Comparison of ENCODE assay signal across 29 mouse cellular contexts in the genomic region with DNA sequence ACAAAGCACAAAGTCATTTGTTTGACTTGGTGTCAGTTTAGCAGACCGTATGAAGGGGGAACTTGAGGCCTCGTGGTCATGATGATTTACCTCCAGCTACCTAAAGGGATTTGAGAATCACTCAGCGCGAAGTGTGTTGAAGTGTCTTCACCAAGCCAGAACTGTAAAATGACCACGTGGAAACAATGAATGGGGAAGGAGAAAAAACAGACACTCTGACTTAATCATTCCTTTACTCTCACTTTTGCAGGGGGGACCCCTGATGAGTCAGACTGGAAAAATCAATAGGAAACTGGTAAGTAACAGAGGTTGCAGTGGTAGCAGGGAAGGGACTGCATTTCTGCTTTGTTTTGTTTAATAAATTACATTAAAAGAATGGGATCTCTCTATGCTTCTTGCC. TPM values are rescaled to one million over a fixed set of nuclear protein-coding genes. Genes with fewer than 3 reads are reported as not detected.
DNase-seq lines count a peak whose midpoint lies in the region; ATAC-seq and TF ChIP-seq lines count a peak whose summit lies in the region.
"Had no signal": no experiment of that assay in that cellular context is flagged by ENCODE, and none has a peak within 500 bp of the region (broad histone marks: within the 10 kb centered on the region; RNA-seq: fewer than 3 reads in every experiment).

No protein-coding gene starts in this region.

- H3K4me1 ChIP-seq in heart, embryonic 10.5 days: no peaks in the 10 kb centered on the region
- peaks cover 18 to 50% of the 10 kb centered on the region in 2 experiments for H3K4me1 ChIP-seq in CH12.LX (ENCODE audit: control insufficient read depth in 1 of 2, insufficient read depth in 2 of 2)
- no peaks in the 10 kb centered on the region for H3K4me1 ChIP-seq in liver, embryonic 12.5 days
- H3K4me1 ChIP-seq: heart, embryonic 15.5 days; hindbrain, embryonic 12.5 days; kidney, embryonic 15.5 days; liver, embryonic 13.5 days; neural tube, embryonic 15.5 days had no signal

- H3K4me2 ChIP-seq in CH12.LX (ENCODE audit: insufficient read depth, low read depth, poor library complexity, severe bottlenecking): peak overlapping the region; percentile 97
- H3K4me2 ChIP-seq in liver, embryonic 12.5 days: no peak overlapping the region
- H3K4me2 ChIP-seq: heart, embryonic 15.5 days; hindbrain, embryonic 12.5 days; kidney, embryonic 15.5 days; liver, embryonic 13.5 days; neural tube, embryonic 15.5 days had no signal

- no peak for ATAC-seq in erythroid progenitor cell, adult 5-6 weeks (replicated peaks; ENCODE audit: low FRiP score, poor library complexity, severe bottlenecking)
- ATAC-seq in liver, embryonic 12.5 days: no peak
- ATAC-seq: forebrain, embryonic 14.5 days; hindbrain, postnatal 0 days; intestine, postnatal 0 days; lung, postnatal 0 days had no signal

- 0 out of 2 replicates have a peak overlapping the region, but pooled peaks have one; percentile 40 for H3K9ac ChIP-seq in CH12.LX (ENCODE audit: insufficient read depth, low read depth)
- H3K9ac ChIP-seq in liver, embryonic 12.5 days: no peak overlapping the region
- H3K9ac ChIP-seq: heart, embryonic 15.5 days; hindbrain, embryonic 12.5 days; kidney, embryonic 15.5 days; liver, embryonic 13.5 days; neural tube, embryonic 15.5 days had no signal

- no peak overlapping the region for H3K4me3 ChIP-seq in heart, embryonic 10.5 days
- H3K4me3 ChIP-seq in CH12.LX (replicated peaks in 1 of 3; ENCODE audit: low read depth in 2 of 3, low read length in 2 of 3, poor library complexity in 1 of 3): no peak overlapping the region
- no peak overlapping the region for H3K4me3 ChIP-seq in liver, embryonic 12.5 days
- H3K4me3 ChIP-seq: heart, embryonic 15.5 days; hindbrain, embryonic 12.5 days; kidney, embryonic 15.5 days; liver, embryonic 13.5 days; neural tube, embryonic 15.5 days had no signal

- in situ Hi-C loops in CH12.LX (cut with MboI; ENCODE audit: low pct_ligation_motif_present, low pct_unique_long_range_greater_than_20kb, low sequenced_read_pairs): no loop called here

- H3K27ac ChIP-seq in heart, embryonic 10.5 days: no peak overlapping the region
- H3K27ac ChIP-seq in CH12.LX (ENCODE audit: insufficient read depth, low read depth): peak overlapping the region; percentile 58
- H3K27ac ChIP-seq in liver, embryonic 12.5 days: no peak overlapping the region
- H3K27ac ChIP-seq: heart, embryonic 15.5 days; hindbrain, embryonic 12.5 days; hindbrain, postnatal 0 days; kidney, embryonic 15.5 days; liver, embryonic 13.5 days; macrophage; neural tube, embryonic 15.5 days had no signal

- peak; percentile 28 for DNase-seq in heart, embryonic 10.5 days (ENCODE audit: low spot score)
- DNase-seq in heart, adult 18-20 months: no peak
- DNase-seq in A20 (ENCODE audit: low read depth, low spot score) (peak; percentile 58), CH12.LX (ENCODE audit: extremely low read depth) (peak; percentile 95)
- DNase-seq in induced T-regulatory cell, adult 2 months (ENCODE audit: low read depth): peak; percentile 74
- no peak for DNase-seq in kidney, adult 8-10 months
- DNase-seq: adrenal gland, postnatal 10 days; cerebellum, adult 8-10 months; cerebellum, postnatal 25 days; gastrocnemius, postnatal 25 days; kidney, postnatal 25 days; left cerebral cortex, postnatal 4 days; liver, embryonic 13.5 days; lung, adult 18-20 months; midbrain, embryonic 14.5 days; retina, postnatal 1 day; right cerebral cortex, postnatal 14 days; thymus, postnatal 14 days had no signal

- 0 out of 2 replicates have a peak, but pooled peaks have one; percentile 23 for TF ChIP-seq POLR2A in CH12.LX (IDR thresholded peaks at IDR 0.05; ENCODE audit: low read depth, low read length)

- no peaks in the 10 kb centered on the region for H3K27me3 ChIP-seq in heart, embryonic 10.5 days (ENCODE audit: insufficient read depth, poor library complexity, severe bottlenecking)
- no peaks in the 10 kb centered on the region for H3K27me3 ChIP-seq in CH12.LX (replicated peaks)
- no peaks in the 10 kb centered on the region for H3K27me3 ChIP-seq in liver, embryonic 12.5 days (replicated peaks)
- H3K27me3 ChIP-seq: heart, embryonic 15.5 days; hindbrain, embryonic 12.5 days; kidney, embryonic 15.5 days; liver, embryonic 13.5 days; neural tube, embryonic 15.5 days had no signal

- TF ChIP-seq CTCF in CH12.LX (conservative IDR thresholded peaks at IDR 0.05 in 1 of 2, IDR thresholded peaks at IDR 0.05 in 1 of 2; ENCODE audit: low read depth in 2 of 2, low read length in 2 of 2): no peak

- dilution Hi-C loops in CH12.LX (cut with MboI; ENCODE audit: extremely low pct_ligation_motif_present, extremely low pct_unique_long_range_greater_than_20kb, low sequenced_read_pairs): no loop called here

- H3K9me3 ChIP-seq in heart, embryonic 10.5 days: no peaks in the 10 kb centered on the region
- H3K9me3 ChIP-seq in CH12.LX (replicated peaks; ENCODE audit: low read length): peaks cover 3% of the 10 kb centered on the region
- no peaks in the 10 kb centered on the region for H3K9me3 ChIP-seq in liver, embryonic 12.5 days (replicated peaks)
- H3K9me3 ChIP-seq: heart, embryonic 15.5 days; hindbrain, embryonic 12.5 days; kidney, embryonic 15.5 days; liver, embryonic 13.5 days had no signal

- H3K36me3 ChIP-seq in heart, embryonic 10.5 days: no peaks in the 10 kb centered on the region
- no peaks in the 10 kb centered on the region for H3K36me3 ChIP-seq in CH12.LX (replicated peaks in 1 of 2; ENCODE audit: control insufficient read depth in 1 of 2, insufficient read depth in 1 of 2, low read length in 1 of 2)
- H3K36me3 ChIP-seq in liver, embryonic 12.5 days: no peaks in the 10 kb centered on the region
- H3K36me3 ChIP-seq: heart, embryonic 15.5 days; hindbrain, embryonic 12.5 days; kidney, embryonic 15.5 days; liver, embryonic 13.5 days; neural tube, embryonic 15.5 days had no signal

- TF ChIP-seq RAD21 in CH12.LX (IDR thresholded peaks at IDR 0.05; ENCODE audit: low read depth, low read length): no peak; the same call in none of the 2 replicates

- peak; percentile 100 for TF ChIP-seq EP300 in CH12.LX (IDR thresholded peaks at IDR 0.05; ENCODE audit: low read length)

- WGBS in heart, embryonic 10.5 days: 64% methylated on average over 5 of the region's 5 CpGs
- 49% methylated on average over 5 of the region's 5 CpGs for WGBS in liver, embryonic 12.5 days (ENCODE audit: insufficient replicate concordance)

- no peaks in the 10 kb centered on the region for H3K79me2 ChIP-seq in CH12.LX (replicated peaks; ENCODE audit: control insufficient read depth, extremely low read depth, insufficient read depth, poor library complexity, severe bottlenecking)

TF ChIP-seq in CH12.LX, 34 proteins besides CTCF, POLR2A, EP300 and RAD21 (continues in another document):
- 0 out of 2 replicates have a peak, but pooled peaks have one; percentile 65 for TF ChIP-seq KAT2A (IDR thresholded peaks at IDR 0.05; ENCODE audit: insufficient replicate concordance, low read length)
- peak; percentile 98 for TF ChIP-seq JUN (IDR thresholded peaks at IDR 0.05; ENCODE audit: insufficient read depth, low read depth, low read length)
- peak; percentile 94 for TF ChIP-seq TCF12 (IDR thresholded peaks at IDR 0.05; ENCODE audit: low read depth, low read length)
- peak; percentile 99 for TF ChIP-seq MYC (IDR thresholded peaks at IDR 0.05; ENCODE audit: low read depth, low read length)
- TF ChIP-seq NELFE (IDR thresholded peaks at IDR 0.05; ENCODE audit: low read depth, low read length): no peak
- TF ChIP-seq NRF1 (IDR thresholded peaks at IDR 0.05; ENCODE audit: low read depth, low read length): no peak
- no peak for TF ChIP-seq UBTF (IDR thresholded peaks at IDR 0.05; ENCODE audit: low read depth, low read length)
- 0 out of 2 replicates have a peak, but pooled peaks have one; percentile 70 for TF ChIP-seq E2F4 (IDR thresholded peaks at IDR 0.05; ENCODE audit: insufficient replicate concordance, low read depth, low read length)
- TF ChIP-seq MEF2A (IDR thresholded peaks at IDR 0.05; ENCODE audit: borderline replicate concordance, low read depth, low read length): peak; percentile 94
- peak; percentile 90 for TF ChIP-seq CHD1 (IDR thresholded peaks at IDR 0.05; ENCODE audit: low read depth, low read length)
- peak; percentile 52 for TF ChIP-seq USF2 (conservative IDR thresholded peaks at IDR 0.05; ENCODE audit: low read depth, low read length)
- TF ChIP-seq SMC3 (IDR thresholded peaks at IDR 0.05; ENCODE audit: low read depth, low read length): peak; percentile 14; the same call in 1 of the 2 replicates
- TF ChIP-seq MAZ (IDR thresholded peaks at IDR 0.05; ENCODE audit: low read depth, low read length): peak; percentile 88
- TF ChIP-seq SIN3A (IDR thresholded peaks at IDR 0.05; ENCODE audit: low read length): peak; percentile 96
- no peak for TF ChIP-seq POLR2AphosphoS2 (IDR thresholded peaks at IDR 0.05; ENCODE audit: low read depth, low read length)
- TF ChIP-seq MAFK (IDR thresholded peaks at IDR 0.05; ENCODE audit: insufficient replicate concordance, low read length): peak; percentile 93
- TF ChIP-seq ZNF384 (IDR thresholded peaks at IDR 0.05; ENCODE audit: low read depth, low read length): peak; percentile 93
- no peak; the same call in 1 of the 2 replicates for TF ChIP-seq ZKSCAN1 (IDR thresholded peaks at IDR 0.05; ENCODE audit: borderline replicate concordance, low read depth, low read length)
- peak; percentile 38; the same call in 1 of the 2 replicates for TF ChIP-seq HCFC1 (IDR thresholded peaks at IDR 0.05; ENCODE audit: low read depth, low read length)
- peak; percentile 32; the same call in 1 of the 2 replicates for TF ChIP-seq USF1 (IDR thresholded peaks at IDR 0.05; ENCODE audit: low read depth, low read length)
- TF ChIP-seq MXI1 (IDR thresholded peaks at IDR 0.05; ENCODE audit: low read depth, low read length): peak; percentile 95
- TF ChIP-seq ZC3H11A (IDR thresholded peaks at IDR 0.05; ENCODE audit: low read depth, low read length): peak; percentile 26; the same call in 1 of the 2 replicates
- TF ChIP-seq IRF4 (IDR thresholded peaks at IDR 0.05; ENCODE audit: low read depth, low read length): peak; percentile 99
- peak; percentile 99 for TF ChIP-seq MAX (IDR thresholded peaks at IDR 0.05; ENCODE audit: low read length)
- peak; percentile 95 for TF ChIP-seq CHD2 (IDR thresholded peaks at IDR 0.05; ENCODE audit: low read length)

RNA-seq across cellular contexts. Expression of gene Vangl2, which starts 46.1 kb away (rescaled TPM):
- polyA plus RNA-seq in heart, embryonic 10.5 days (2016; fragmentation: Nextera tagmentation; extraction: Ambion mirVana): 12.8 and 16.0 TPM in 2 replicates
- under 1 TPM; 0.77 to 0.95 TPM for total RNA-seq in heart, adult 18-20 months (2021)
- 5.0 and 7.3 TPM in 2 replicates for total RNA-seq in CH12.LX (2012; rRNA removed)
- 3.6 and 4.1 TPM in 2 replicates for total RNA-seq in CH12.LX (2014; rRNA removed)
- polyA plus RNA-seq in CH12.LX (2012; ENCODE audit: insufficient read length, low read depth): 7.9 and 9.4 TPM in 2 replicates
- total RNA-seq in erythroid progenitor cell, adult 5-6 weeks (2015; ENCODE audit: low replicate concordance): 0.84 and 1.1 TPM in 2 replicates
- total RNA-seq in erythroid progenitor cell, adult 5-6 weeks (2017; ENCODE audit: low replicate concordance): 0.13 and 0.83 TPM in 2 replicates
- 2.3 and 2.6 TPM in 2 replicates for polyA plus RNA-seq in liver, embryonic 12.5 days (2016; fragmentation: Nextera tagmentation; extraction: Ambion mirVana)

Comparison
In these comparisons a context has a peak if more than half of its experiments do, and no peak if none do; other contexts are left out.
1. DNase-seq: peak in heart, embryonic 10.5 days (single experiment), A20 (single experiment), CH12.LX (single experiment) and induced T-regulatory cell, adult 2 months (single experiment); none in heart, adult 18-20 months (0 of 2) and kidney, adult 8-10 months (0 of 2).